Mouse (Mus musculus): ENCODE results near the gene Cnot2. TPM values are rescaled to one million over a fixed set of nuclear protein-coding genes. Genes with fewer than 3 reads are reported as not detected.

The Cnot2 gene
- total RNA-seq, 2 experiments from 2014 or later, result 38.3 to 39.2 TPM

Small RNA genes within 50 kb of the gene (microRNA-seq; reads per million reads assigned to microRNA genes)
- 0 reads per million in 2 experiments for gene Gm25190

Other genes with a start within 250 kb of the Cnot2 start
- gene Kcnmb4, start 107.6 kb downstream of the Cnot2 start, total RNA-seq (2021), result under 1 TPM; 0.32 to 0.64 TPM

All from heart, adult 18-20 months (tissue).